Mouse (Mus musculus) kidney, postnatal 0 days (tissue): ENCODE measurements around the gene Got2. TPM values are rescaled to one million over a fixed set of nuclear protein-coding genes. Genes with fewer than 3 reads are reported as not detected.
"Not testable (repeated sequence)": the region's sequence is repeated elsewhere in the genome, so short reads cannot be mapped to it uniquely, and the experiment has no call there.

ENCODE experiments used
- ATAC-seq: fragments of 200-750 bp; cut with Nextera tagmentation; replicated peaks from 2 replicates; pipeline ENCODE4 v1.8.0; 2017; ENCODE audit warnings: low read depth, moderate number of reproducible peaks, moderate TSS enrichment, moderate library complexity; ENCODE audit not compliant: low FRiP score
- DNase-seq: peaks from one replicate; pipeline ENCODE4 v3.0.0-alpha.2; 2016; ENCODE audit warnings: low spot score
- H3K27ac ChIP-seq: fragments of 300-500 bp; sonication (generic); 2 replicates; pipeline ENCODE4 v1.5.1; 2014; ENCODE audit warnings: mild to moderate bottlenecking
- H3K27me3 ChIP-seq: fragments of 300-500 bp; sonication (generic); 2 replicates; pipeline ENCODE4 v1.6.1; 2014; ENCODE audit warnings: low read length, mixed read lengths; ENCODE audit not compliant: insufficient read depth
- H3K36me3 ChIP-seq: fragments of 300-500 bp; sonication (generic); 2 replicates; pipeline ENCODE4 v1.6.1; 2014; ENCODE audit warnings: low read length, mixed read lengths; ENCODE audit not compliant: insufficient read depth
- H3K4me1 ChIP-seq: fragments of 300-500 bp; sonication (generic); replicated peaks from 2 replicates; pipeline ENCODE4 v1.6.1; 2014; ENCODE audit warnings: antibody characterized with exemption, low read length, mixed read lengths; ENCODE audit not compliant: insufficient read depth
- H3K4me2 ChIP-seq: fragments of 300-500 bp; sonication (generic); 2 replicates; pipeline ENCODE4 v1.6.1; 2014; ENCODE audit warnings: mild to moderate bottlenecking, low read length, moderate library complexity, mixed read lengths
- H3K4me3 ChIP-seq: fragments of 300-500 bp; sonication (generic); replicated peaks from 2 replicates; pipeline ENCODE4 v1.5.1; 2014; ENCODE audit warnings: low read depth, low read length
- H3K9ac ChIP-seq: fragments of 300-500 bp; sonication (generic); 2 replicates; pipeline ENCODE4 v1.6.1; 2014; ENCODE audit warnings: low read depth, low read length
- H3K9me3 ChIP-seq: fragments of 300-500 bp; sonication (generic); replicated peaks from 2 replicates; pipeline ENCODE4 v1.6.1; 2016; ENCODE audit warnings: low read length, inconsistent platforms, mixed read lengths
- CTCF ChIP-seq: IDR thresholded peaks from 2 replicates; pipeline ENCODE4 v1.5.1; 2016; ENCODE audit warnings: antibody characterized with exemption, low read depth, mild to moderate bottlenecking, moderate library complexity
- WGBS: fragments of 180-500 bp; shearing (Covaris S2); extraction: QIAGEN DNeasy Blood & Tissue Kit; methylation state at CpG from one replicate; pipeline ENCODE4 v1.1.7; 2014; 5-methylcytosine and 5-hydroxymethylcytosine counted together
- polyA plus RNA-seq: library from polyadenylated mRNA; unstranded; fragments of >200 nt; fragmentation: Nextera tagmentation; extraction: Ambion mirVana; gene quantifications from 2 replicates; pipeline ENCODE4 v1.2.1, GENCODE M21; 2015

The Got2 gene
- polyA plus RNA-seq, 1 experiment from 2014 or later, result 266 TPM

DNA sequence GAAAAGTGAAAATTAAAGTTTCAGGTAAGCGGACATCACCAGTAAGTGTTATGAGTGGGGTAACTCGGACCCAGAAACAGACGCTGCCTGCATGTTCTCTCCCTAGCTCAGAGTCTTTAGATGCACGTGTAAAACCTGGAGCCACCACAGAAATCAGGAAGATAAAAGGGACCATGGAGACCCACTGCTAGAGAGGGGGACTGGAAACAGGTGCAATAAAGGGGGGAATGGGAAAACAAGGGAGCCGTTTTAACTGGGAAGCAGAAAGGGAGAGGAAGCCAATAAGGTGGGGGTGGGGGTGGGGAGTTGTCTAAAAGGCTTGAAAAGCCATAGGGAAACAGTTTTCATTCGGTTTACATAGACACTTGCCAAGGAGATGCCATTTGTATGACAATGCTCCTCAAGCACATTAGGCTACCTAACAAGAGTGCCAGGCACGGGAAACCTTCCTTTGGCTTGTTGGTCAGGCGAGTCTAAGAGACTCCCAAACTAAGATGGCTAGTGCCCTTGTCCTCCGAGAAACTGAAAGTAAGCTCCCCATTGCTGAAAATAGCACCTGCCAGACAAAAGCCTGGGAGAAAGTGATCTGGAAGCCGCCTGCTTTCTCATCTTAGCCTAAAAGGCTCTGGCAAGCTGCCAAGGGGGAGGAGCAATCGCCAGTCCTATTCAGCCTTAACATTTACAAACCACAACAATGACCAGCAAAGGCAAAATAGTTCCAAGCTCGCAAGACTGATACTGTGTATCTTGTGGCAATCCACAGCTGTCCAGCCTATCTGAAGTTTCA lies 10.0 kb downstream of the Got2 start:
- Histone ChIP-seq H3K27ac (no peak overlapping the region), H3K9me3 (no peaks in the 10 kb centered on the region), H3K9ac (no peak overlapping the region), H3K4me1 (no peaks in the 10 kb centered on the region), H3K4me3 (no peak overlapping the region), H3K36me3 (peaks cover 33% of the 10 kb centered on the region), H3K27me3 (no peaks in the 10 kb centered on the region), H3K4me2 (peak overlapping the region; percentile 31)
- 47% methylated on average over 12 of the region's 12 CpGs for WGBS
- ATAC-seq, result no peak
- TF ChIP-seq CTCF, result no peak
- peak; percentile 66 for DNase-seq

DNA sequence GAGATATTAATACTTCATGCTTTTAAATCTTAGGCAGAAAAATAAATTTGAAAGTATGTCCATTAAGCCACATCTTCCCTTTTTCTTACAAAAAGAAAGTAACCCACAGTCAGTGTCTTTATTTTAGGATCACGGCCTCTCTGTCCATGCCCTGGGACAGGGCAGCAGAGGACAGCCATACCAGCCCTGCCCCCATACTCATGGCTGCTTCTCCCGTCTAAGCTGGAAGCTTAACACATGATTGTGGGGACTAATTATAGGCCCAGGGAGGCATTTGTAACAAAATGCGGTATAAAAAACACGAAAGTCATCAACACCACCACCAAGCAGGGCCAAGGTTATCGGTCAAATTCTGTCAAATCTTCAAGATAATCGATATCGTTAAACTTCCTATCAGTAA lies 13.1 kb downstream of the Got2 start:
- H3K27ac ChIP-seq, result no peak overlapping the region
- no peak overlapping the region for H3K9ac ChIP-seq
- DNase-seq (no peak), ATAC-seq (no peak)
- H3K4me3 ChIP-seq, result no peak overlapping the region
- TF ChIP-seq CTCF, result no peak
- H3K27me3 ChIP-seq, result no peaks in the 10 kb centered on the region
- H3K4me2 ChIP-seq, result no peak overlapping the region
- peaks cover 54% of the 10 kb centered on the region for H3K36me3 ChIP-seq
- WGBS, result 95% methylated on average over 7 of the region's 7 CpGs
- H3K9me3 ChIP-seq, result no peaks in the 10 kb centered on the region
- H3K4me1 ChIP-seq, result no peaks in the 10 kb centered on the region

DNA sequence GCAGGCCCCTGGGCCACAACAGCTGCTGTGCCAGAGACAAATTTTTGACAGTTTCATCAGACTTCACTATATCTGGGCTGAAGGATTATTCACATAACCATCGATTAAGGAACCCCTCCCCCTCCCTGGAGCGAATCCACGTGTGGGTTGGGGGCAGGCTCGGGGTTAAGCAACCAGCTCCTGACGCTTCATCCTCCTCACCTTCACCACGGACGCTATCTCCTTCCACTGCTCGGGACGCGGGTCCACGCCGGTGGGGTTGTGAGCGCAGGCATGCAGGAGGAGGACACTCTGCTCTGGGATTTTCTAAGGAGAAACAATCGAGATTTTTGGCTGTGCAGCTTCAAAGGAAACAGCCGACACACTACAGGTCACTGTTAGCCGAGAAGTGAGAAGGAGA lies 16.7 kb downstream of the Got2 start:
- H3K4me2 ChIP-seq, result no peak overlapping the region
- DNase-seq (no peak), ATAC-seq (no peak)
- no peak overlapping the region for H3K9ac ChIP-seq
- peaks cover 76% of the 10 kb centered on the region for H3K36me3 ChIP-seq
- no peaks in the 10 kb centered on the region for H3K27me3 ChIP-seq
- H3K4me3 ChIP-seq, result no peak overlapping the region
- no peaks in the 10 kb centered on the region for H3K4me1 ChIP-seq
- no peaks in the 10 kb centered on the region for H3K9me3 ChIP-seq
- WGBS, result 91% methylated on average over 16 of the region's 16 CpGs
- H3K27ac ChIP-seq, result no peak overlapping the region
- TF ChIP-seq CTCF, result no peak

DNA sequence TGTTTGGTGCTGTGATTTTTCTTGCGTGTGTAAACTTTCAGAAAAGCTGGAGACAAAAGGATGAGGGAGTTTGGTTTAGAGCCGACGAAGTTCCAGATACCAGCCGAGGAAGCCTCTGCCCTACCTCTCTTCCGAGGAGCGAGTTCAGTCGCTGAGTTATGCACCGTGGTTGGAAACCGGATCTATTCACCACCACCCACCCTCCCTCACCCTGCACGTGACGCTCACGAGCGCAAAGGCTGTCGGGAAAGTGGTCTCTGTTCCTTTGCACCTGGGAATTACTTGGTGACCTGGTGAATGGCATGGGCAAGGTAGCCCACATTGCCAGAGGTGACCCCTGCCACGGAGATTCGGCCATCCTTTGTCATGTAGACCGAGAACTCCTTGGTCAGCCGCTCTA lies 23.5 kb downstream of the Got2 start:
- 96% methylated on average over 17 of the region's 18 CpGs for WGBS
- not testable (repeated sequence) for H3K27me3 ChIP-seq, H3K4me1 ChIP-seq, ATAC-seq, H3K27ac ChIP-seq, H3K9ac ChIP-seq, H3K4me2 ChIP-seq, DNase-seq, H3K4me3 ChIP-seq, H3K9me3 ChIP-seq
- H3K36me3 ChIP-seq, result peaks cover 31% of the 10 kb centered on the region

DNA sequence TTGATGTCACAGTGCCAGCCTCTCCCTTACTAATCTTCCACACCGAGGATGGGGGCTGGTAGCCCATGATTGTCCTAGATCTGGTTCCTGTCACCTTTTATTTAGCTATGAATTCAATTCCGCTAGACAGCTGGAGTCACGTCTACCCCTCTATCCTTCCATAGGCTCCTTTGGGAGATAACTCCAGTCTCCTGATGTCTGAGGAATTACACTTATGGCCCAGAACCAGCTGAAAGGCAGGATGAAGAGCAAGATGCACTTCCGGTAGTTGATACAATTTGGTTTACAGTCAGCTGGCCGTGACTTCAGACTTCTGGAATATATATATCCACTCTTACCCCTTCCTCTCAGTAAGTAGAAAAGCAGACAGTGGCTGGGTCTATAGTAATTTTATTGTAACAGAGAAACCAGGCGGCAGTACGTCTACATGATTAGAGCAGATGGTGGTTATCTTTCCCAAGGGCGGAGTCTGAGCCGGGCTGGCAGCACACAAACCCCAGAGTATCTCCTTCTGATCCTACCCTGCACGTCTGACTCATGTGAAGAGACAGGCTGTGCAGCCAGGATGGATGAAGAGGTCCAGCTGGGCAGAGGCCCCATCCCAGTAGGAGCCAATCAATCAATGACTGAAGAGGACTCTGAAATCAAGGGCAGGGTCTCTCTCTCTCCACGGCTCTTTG lies 24.4 kb downstream of the Got2 start:
- H3K9ac ChIP-seq, H3K4me1 ChIP-seq, H3K4me3 ChIP-seq, ATAC-seq, H3K4me2 ChIP-seq, H3K27me3 ChIP-seq, H3K27ac ChIP-seq, DNase-seq, H3K9me3 ChIP-seq: not testable (repeated sequence)
- WGBS, result 80% methylated on average over 10 of the region's 11 CpGs
- H3K36me3 ChIP-seq, result peaks cover 23% of the 10 kb centered on the region

DNA sequence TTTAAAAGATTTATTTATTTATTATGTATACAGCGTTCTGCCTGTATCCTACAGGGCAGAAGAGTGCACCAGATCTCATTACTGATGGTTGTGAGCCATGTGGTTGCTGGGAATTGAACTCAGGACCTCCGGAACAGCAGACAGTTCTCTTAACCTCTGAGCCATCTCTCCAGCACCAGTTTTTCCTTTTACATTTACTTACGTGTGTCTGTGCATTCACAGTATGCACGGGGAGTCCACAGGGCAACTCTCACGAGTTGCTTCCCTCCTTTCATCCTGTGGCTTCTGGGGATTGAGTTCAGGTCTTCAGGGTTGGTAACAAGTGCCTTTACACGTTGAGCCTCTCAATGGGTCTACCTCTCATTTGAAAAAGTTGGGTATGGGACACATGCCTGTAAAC lies 34.2 kb downstream of the Got2 start:
- ATAC-seq (no peak), DNase-seq (no peak)
- H3K9me3 ChIP-seq, result no peaks in the 10 kb centered on the region
- H3K27ac ChIP-seq, result no peak overlapping the region
- no peaks in the 10 kb centered on the region for H3K36me3 ChIP-seq
- H3K4me2 ChIP-seq, result no peak overlapping the region
- no peaks in the 10 kb centered on the region for H3K27me3 ChIP-seq
- 82% methylated on average over 6 of the region's 6 CpGs for WGBS
- H3K9ac ChIP-seq, result no peak overlapping the region
- H3K4me3 ChIP-seq, result no peak overlapping the region
- no peak for TF ChIP-seq CTCF
- peaks cover 8% of the 10 kb centered on the region; the same call in 1 of the 2 replicates for H3K4me1 ChIP-seq
